Mouse (Mus musculus) urinary bladder, adult 2 months (tissue): ENCODE measurements around the gene Pdzd9. TPM values are rescaled to one million over a fixed set of nuclear protein-coding genes. Genes with fewer than 3 reads are reported as not detected.

Experiments
- DNase-seq: peaks from one replicate; pipeline ENCODE4 v3.0.0; 2022; ENCODE audit warnings: low spot score
- polyA plus RNA-seq: library from polyadenylated mRNA; depleted of rRNA; stranded (reverse); fragments of >200 nt; gene quantifications from 2 replicates; pipeline ENCODE4 v1.2.3, GENCODE M21; 2012; rRNA removed

Pdzd9 gene
- polyA plus RNA-seq, 1 experiment: 0.04 TPM

- DNase-seq: no peak
Observed at GRCm38 (mm10) chr7:120635821-120636220, 34.3 kb downstream of the Pdzd9 start.

GRCm38 (mm10) chr7:120635362-120635781, 34.8 kb downstream of the Pdzd9 start:
- no peak for DNase-seq

- peak; percentile 77 for DNase-seq
Observed at GRCm38 (mm10) chr7:120634711-120635361, 35.3 kb downstream of the Pdzd9 start, which contains the start of gene Uqcrc2. Gene Uqcrc2 (plus strand): TSS chr7:120635176.

DNA sequence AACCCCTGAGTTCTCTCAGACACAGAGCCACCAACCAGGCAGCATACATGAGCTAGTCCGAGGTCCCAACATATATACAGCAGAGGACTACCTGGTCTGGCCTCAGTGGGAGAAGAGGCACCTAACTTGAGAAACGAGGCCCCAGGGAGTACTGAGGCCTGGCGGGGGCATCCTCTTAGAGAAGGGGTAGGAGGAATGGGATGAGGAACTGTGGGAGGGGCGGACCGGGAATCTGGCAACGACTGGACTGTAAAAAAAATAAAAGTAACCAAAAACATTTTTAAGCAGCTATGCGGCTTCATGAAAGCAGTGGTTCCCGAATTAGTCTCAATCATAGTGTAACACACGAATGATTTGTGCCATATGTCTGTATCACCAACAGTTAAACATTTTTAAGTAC, 35.8 kb downstream of the Pdzd9 start:
- no peak for DNase-seq

- DNase-seq: no peak
Observed at GRCm38 (mm10) chr7:120632518-120632917, 37.6 kb downstream of the Pdzd9 start.

DNA sequence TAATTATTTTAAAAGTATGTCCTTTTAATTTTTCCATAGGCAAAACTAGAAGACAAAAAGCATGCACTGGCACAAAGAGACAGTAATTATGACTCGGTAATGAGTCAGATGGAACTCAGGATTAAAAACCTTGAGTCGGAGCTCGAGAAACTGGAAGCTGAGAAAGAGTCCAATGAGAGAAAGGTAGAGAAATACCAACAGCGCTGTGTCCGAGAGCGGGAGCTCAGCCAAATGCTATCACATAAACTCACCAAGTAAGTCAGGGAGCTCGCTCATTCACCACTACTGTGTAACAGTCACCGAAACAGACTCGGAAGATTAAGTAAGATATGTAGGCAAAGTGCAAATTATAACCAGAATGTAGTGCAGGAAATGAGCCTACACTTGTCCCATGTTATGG, 49.3 kb downstream of the Pdzd9 start:
- DNase-seq: no peak

GRCm38 (mm10) chr7:120620075-120620771, 49.9 kb downstream of the Pdzd9 start:
- no peak for DNase-seq

Other genes starting within 250 kb of the Pdzd9 start
- gene Uqcrc2, start 35.2 kb downstream of the Pdzd9 start, polyA plus RNA-seq: 177 and 203 TPM in 2 replicates
- gene Mosmo, start 7.3 kb upstream of the Pdzd9 start, polyA plus RNA-seq: 22.6 and 22.9 TPM in 2 replicates
- 0.40 and 1.2 TPM in 2 replicates for gene Vwa3a, start 69.0 kb upstream of the Pdzd9 start, polyA plus RNA-seq
- 0.06 TPM in 1 of 2 replicates, not detected in the other for gene Gm5737, start 142.0 kb upstream of the Pdzd9 start, polyA plus RNA-seq
- gene Eef2k, start 172.5 kb upstream of the Pdzd9 start, polyA plus RNA-seq: 94.4 TPM in 2 replicates
- 18.7 and 21.8 TPM in 2 replicates for gene Polr3e, start 247.4 kb upstream of the Pdzd9 start, polyA plus RNA-seq